Mouse (Mus musculus) spleen, postnatal 36 days (tissue): ENCODE data around the gene Dapk1.

Source experiments
- DNase-seq, 2 experiments: peaks; one replicate each; pipeline ENCODE4 v3.0.0; 2022; ENCODE audit warnings: low spot score in 2 of 2, mixed read lengths in 1 of 2

Dapk1 gene

DNA sequence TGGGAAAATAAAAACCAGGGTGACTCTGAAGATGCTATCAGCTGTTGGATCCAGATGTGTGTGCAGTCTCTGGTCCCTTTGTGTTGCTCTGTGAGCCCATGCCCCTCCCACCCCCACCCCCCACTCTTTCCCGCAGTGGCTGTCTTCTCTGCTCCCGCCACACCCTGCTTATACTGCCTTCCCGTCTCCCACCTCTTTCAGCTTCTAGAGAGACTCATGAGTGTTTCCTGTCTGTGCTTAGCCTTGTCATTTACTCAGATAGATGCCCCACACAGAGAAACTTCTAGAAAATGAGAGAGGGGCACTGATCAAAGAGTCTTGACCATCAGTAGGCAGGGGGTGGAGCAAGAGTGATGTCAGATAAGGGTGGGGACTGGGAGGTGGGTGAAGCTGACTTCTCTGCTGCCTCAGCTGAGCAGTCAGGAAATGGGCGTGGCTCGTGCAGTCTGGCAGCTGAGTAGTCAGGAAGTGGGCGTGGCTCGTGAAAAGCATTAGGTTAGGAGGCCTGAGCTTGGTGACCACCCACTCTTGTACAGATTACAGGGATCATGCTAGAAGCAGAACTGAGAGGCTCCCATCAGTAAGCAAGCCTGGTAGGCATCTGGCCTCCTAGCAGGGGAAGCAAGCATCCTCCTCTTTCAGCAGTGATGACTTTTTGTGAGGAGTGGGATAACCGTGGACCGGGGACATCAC, 136.0 kb downstream of the Dapk1 start:
- peak; percentile 88 to 89 for DNase-seq

DNA sequence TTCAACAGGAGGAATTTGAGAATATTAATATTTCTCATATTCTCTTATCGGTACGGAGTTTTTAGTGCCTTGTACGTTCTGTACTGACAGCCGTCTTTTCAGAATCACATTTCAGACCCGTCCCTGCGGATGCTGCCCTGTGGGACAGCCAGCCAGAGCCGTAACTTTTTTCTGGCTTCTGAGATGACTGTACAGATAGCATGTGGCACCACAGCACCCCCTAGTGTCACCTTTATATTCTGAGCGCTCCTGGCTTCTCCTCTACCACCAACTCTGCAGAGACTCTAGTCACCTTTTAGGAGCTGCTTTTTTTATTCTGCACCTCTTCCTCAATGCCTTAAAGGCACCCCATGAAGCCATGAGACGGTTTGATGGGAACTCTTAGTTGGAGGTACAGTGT, 136.7 kb downstream of the Dapk1 start:
- peak; percentile 40 to 58 for DNase-seq

DNA sequence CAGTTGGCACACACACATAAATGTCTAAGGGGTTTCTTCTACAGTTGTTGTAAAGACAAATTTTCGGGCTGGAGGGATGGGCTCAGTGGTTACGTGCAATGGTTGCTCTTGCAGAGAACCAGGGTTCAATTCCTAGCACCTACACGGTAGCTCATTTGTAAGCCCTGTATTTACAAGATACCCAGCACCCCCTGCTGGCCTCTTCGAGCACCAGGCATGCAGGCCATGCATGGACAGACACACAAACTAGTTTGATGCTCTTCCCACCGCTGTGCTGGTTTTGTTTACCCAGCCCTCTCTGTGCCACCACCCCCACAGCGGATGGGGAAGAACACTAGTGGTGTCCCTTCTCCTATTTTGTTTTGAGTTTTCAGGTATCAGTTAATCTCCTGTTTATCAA, 138.5 kb downstream of the Dapk1 start:
- no peak for DNase-seq

DNA sequence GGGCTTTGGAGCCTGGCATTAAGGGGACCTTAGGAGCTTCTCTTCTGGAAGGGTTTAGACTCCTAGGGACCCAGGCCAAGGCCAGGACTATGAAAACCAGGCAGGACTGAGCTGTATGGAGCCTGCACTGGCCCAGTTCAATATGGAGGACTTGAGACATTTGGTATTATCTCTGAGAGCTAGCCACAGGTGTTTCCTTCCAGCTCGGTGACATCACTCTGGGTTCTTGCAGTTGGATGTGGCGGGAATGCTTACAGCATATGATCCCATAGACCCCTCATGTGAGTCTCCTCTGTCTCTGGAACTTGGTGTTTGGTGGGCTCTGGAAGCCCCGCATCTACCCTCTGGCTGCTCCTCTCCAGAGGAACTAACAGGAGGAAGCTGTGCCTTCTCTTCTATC, 140.9 kb downstream of the Dapk1 start:
- no peak for DNase-seq

DNA sequence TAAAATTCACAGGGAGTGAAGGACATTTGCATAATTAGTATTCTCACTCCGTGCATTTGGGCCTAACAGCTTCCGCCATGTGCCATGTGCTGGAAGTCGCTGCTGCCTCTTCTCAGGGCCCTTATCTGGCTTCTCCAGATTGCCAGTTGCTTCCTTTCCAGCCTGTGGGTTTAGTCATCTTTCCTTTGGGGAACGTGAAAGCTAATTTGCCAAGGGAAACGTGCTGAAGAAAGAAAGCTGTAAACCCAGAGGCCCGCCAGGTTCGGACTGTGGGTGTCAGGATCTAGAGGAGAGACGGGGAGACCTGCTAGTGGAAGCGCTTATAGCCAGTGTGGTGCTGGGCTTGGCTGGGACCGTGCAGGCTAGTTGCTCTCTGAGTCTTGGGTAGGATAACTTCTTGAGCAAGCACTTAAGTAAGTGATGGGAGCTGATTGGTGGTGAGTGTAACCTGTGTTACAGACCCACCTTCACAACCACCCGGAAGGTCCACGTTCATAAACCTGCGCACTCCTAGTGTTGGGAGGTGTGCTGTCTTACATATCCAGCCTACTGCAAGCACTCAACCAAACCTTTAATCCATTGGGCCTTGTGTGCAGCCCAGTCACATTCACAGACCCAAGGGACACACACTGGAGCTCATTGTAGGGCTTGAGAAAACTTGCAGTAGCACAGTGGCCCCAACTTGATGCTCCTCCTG, 141.8 kb downstream of the Dapk1 start:
- peak in 1 of 2 experiments; percentile 5 for DNase-seq

DNA sequence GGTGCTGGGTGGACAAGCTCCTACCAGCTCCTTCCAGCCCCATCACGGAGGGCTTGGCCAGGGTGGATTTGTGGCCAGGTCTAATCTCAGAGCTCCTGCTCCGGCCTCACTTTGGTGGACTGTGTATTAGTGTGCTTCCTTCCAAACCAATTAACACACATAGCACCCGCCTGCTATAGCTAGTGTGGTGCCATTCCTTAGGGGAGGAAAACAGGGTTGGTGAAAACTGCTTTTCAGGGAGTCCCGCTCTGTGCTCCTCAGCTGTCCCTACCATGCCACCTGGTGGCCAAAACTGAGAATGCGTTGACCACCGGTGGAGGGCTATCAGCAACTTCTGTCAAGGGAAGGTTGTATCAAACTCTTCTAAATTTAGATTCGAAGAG, 142.3 kb downstream of the Dapk1 start:
- peak; percentile 45 to 57 for DNase-seq

DNA sequence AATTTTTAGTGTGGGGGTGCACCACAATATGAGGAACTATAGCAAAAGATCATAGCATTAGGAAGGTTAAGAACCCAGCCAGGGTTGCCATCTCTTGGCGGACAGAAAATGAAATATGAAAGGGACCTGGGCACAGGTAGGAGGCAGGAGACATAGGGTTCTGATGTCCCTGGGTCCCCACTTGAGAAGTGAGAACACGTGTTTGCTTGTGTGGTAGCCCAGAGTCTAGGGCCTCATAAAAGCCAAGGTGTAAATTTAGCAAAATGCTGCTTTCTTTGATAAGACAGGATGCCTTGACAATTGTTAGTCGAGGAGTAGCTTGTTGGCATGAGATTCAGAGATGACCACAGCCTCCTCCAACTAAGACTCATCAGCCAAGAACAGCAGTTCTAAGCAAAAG, 143.0 kb downstream of the Dapk1 start:
- no peak for DNase-seq

DNA sequence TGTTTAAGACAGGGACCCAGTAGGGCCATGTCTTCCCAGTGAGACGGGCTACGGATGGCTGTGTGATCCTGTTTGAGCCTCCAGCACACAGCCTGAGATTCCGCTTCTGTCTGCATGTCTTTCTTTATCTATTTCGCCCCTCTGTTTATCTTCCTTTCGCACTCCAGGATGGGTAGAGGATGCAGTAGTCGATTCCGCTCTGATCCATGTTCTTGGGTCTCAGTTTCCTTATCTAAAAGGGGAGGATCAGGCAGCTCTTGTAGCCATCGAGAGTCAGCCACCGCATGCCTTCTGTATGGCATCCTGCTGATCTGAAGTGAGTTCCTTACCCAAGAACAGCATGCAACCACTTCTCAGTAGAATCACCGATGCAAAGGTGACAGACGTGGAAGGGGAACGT, 143.6 kb downstream of the Dapk1 start:
- no peak for DNase-seq

DNA sequence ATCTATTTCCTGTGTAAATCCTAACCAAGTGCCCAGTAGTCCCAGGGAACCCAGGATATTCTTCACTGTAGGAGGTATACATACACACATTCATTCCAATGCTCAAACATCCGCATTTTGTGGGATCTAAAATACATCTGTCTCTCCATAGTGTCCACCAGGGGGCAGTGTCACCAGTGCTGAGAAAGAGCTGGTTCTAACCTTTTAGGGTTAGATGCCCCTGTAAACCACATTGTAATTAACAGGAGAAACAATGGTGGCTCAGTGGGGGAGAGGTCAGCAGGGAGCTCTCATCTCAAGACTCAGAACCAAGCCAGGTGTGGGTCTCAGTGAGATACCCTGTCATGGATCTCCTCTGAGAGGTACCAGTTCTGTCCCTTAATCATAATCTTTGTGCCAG, 144.5 kb downstream of the Dapk1 start:
- DNase-seq = no peak

DNA sequence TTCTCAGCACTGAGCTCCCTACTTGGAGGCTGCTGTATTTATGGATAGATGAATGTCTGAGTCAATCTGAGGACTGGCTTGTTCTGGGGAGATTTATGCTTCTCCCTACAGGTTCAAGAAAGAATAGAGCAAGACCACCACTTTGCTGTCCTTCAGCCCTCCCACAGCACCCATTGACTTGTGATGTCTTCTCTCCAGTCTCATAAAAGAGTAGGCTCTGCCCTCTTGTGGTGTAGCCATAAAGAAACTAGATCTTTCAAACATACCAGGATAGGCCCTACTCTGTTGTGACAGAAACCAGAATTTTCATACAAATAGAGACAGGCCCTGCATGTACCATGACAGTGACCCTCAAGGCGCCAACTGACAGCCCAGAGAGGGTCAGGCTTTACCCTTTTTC, 145.5 kb downstream of the Dapk1 start:
- no peak for DNase-seq

DNA sequence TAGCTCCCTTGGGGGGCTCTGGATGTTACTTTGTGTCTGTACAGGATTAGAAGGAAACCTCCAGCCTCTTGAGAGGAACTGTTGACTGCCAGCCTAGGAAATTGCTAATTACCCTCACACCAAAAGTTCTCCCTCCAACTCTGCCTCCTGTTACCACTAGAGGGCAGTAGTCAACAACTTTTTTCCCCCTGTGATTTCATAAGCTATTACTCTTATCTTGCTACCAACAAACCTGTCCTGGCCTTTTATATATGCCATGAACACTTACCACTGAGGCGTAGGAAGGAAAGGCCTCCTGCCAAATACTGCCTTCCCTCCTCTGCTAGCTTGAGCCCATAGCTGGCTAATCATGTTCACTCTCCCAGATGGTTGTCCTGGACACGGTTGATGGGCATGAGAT, 146.8 kb downstream of the Dapk1 start:
- DNase-seq = no peak

DNA sequence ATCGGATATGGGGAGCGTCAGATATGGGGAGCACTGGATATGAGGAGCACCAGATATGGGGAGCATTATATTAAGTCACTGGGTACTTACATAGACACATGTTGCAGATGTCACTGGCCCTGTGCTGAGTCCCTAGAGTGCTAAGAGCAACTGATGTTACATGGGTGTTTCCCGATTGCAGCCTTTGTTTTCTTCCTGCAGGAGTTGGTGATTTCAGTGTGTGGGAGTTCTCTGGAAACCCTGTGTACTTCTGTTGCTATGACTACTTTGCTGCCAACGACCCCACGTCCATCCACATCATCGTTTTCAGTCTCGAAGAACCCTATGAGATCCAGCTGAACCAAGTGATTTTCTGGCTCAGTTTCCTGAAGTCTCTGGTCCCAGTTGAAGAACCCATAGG, 149.2 kb downstream of the Dapk1 start:
- DNase-seq = no peak

DNA sequence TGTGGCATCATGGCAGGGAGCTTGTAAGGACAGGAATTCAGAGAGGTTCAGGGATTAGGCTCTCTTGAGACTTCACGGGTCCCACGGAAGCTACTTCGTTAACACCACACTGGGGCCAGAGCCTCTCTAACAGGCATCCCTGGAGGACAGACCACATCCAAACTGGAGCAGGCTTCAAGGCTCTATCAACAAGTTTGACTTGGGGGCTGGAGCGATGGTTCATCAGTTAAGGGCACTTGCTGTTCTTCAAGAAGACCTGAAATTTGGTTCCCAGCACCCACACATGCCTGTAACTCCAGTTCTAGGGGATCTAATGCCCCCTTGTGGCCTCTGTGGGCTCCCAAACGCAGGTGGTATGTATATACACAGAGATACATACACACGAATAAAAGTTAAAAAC, 151.5 kb downstream of the Dapk1 start:
- DNase-seq = no peak

DNA sequence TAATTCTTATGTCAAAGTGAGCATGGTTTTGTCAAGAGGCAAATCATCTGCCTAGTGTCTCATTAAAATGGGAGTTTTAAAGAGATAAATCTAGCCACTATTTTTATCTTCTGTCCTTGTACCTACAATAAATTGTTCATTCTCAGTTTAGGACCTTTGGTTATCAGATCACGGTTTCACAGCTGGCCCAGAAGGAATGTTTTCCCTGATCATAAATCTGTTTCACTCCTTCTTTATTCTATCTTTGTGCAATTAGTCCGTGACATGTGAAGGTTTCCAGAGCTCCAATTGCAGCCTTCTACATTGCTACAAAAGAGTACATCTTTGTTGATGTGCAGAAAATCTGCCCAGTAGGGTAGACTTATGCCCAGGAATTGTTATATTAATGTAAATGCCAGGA, 153.5 kb downstream of the Dapk1 start:
- no peak for DNase-seq

DNA sequence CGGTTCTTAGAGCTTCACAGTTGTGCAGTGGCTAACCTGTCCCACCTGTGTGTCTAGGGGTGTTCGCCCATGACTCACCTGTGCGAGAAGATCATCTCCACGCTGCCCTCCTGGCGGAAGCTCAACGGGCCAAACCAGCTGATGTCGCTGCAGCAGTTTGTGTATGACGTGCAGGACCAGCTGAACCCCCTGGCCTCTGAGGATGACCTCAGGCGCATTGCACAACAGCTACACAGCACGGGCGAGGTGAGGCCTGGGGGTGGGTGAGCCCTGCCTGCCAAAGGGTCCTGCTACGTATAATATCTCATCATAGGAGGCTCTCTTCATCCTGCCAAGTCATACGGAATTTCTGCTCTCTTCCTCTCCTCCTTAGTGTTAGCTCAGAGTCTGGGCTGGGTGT, 155.5 kb downstream of the Dapk1 start:
- no peak for DNase-seq

DNA sequence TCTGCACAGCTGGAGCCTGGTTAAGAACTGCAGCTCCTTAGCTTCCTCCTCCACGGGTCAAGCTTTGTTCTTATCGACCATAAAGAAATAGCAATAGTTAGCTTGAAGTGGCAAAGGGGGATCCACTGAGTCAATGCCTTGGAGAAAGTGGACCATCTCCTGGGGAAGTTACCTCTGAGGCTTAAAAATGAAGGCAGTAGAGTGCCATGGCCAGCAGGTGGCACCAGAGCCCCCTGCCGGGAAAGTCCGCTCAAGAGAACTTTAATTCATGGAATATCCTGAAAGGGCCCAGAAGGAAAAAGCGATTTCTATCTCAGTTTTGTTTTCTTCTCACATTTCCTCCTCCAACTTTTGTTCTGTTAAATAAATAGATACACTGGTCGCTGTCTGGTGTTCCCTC, 157.4 kb downstream of the Dapk1 start:
- DNase-seq = no peak

DNA sequence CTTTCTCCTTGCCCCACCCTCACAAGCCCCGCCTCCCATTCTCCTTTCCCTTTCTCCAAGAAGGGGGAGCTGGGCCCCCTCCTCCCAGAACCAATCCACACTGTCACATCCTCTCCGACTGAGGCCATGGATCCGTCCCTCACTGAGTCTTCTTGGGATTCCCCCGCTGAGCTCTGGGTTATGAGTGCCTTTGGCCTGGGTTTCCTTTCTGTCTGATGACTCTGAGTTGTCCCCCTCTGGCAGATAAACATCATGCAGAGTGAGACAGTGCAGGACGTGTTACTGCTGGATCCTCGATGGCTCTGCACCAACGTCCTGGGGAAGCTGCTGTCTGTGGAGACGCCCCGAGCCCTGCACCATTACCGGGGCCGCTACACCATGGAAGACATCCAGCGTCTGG, 158.6 kb downstream of the Dapk1 start:
- DNase-seq = no peak

DNA sequence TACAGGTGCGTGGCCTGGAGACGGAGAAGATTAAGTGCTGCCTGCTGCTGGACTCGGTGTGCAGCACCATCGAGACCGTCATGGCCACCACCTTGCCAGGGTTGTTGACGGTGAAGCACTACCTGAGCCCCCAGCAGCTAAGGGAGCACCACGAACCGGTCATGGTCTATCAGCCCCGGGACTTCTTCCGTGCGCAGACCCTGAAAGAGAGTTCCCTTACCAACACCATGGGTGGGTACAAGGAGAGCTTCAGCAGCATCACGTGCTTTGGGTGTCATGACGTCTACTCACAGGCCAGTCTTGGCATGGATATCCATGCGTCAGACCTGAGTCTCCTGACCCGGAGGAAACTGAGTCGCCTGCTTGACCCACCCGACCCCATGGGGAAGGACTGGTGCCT, 159.4 kb downstream of the Dapk1 start:
- no peak for DNase-seq

DNA sequence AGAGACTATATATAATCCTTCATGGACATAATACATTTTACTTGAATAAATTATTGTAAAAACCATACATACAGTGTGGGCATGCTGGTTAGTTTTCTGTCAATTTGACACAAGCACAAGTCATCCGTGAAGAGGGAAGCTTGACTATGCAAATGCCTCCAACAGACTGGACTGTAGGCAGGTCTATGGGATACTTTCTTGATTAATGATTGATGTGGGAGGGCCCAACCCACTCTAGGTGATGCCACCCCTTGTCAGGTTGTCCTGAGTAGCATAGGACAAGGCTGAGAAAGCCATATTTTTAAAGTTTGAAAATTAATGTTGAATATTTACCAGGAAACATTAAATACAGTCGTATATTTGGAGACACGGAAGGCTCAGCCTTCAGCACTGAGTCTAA, 178.8 kb downstream of the Dapk1 start:
- DNase-seq = no peak

DNA sequence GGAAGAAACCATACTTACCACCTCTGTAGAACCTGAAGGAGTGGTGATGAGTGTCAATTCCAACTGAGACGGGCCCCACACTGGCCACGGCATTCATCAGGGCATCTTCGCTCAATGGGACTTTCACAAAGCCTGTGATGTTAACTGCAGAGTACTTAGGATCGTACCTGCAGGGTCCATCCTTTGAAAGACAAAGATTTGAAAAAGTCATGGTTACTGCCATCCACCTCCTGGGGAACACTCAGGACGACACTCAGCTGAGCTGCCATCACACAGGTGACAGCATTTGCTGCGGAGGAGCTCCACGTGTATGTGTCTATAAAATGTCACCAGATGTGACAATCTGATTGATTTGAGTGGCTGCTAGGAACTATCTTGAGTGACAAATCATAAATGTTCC, 181.6 kb downstream of the Dapk1 start:
- no peak for DNase-seq

DNA sequence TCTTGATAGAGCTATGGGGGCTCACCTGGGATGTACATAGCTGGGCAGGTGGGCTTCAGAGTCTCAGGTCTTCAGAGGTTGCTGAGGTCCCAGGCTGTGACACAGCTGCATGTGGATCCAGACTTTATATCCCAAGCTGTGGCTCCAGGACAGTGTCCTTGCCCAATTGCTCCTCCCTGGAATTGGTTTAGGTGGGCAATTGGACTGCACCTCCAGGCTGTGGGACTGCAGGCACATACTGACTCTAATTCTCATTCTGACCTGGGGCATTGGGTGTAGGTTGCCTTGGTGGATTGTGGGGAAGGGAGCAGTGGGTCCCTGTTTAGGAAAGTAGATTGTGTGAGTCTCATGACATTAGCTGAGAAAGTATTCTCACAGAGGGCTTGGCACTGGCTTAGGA, 184.5 kb downstream of the Dapk1 start, which contains the start of gene BC051665:
Gene BC051665, minus strand, starts transcription at position 101 of the 400 bp plus-strand sequence.
- DNase-seq = no peak

DNA sequence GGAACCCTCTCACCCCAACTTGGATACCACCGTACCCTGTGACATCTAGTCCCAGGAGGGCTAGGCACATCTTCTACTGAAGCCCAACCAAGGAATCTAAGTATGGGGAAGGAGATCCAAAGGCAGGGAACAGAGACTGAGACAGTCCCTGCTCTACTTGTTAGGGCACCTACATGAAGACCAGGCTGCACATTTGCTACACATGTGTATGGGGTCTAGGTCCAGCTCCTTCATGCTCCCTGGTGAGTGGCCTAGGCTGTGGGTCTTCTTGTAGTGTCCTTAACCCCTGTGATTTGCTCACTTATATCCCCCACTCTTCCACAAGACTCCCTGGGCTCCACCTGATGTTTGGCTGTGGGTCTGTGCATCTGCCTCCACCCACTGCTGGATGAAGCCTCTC, 187.7 kb downstream of the Dapk1 start:
- no peak for DNase-seq

DNA sequence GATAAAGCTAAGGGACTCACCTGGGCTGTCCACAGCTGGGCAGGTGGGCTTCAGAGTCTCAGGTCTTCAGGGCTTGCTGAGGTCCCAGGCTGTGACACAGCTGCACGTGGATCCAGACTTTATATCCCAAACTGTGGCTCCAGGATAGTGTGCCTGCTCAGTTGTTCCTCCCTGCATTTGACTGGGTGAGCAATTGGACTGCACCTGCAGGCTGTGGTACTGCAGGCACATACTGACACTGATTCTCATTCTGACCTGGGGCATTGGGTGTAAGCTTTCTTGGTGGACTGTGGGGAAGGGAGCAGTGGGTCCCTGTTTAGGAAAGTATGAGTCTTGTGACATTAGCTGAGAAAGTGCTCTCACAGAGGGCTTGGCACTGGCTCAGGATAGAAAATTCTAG, 201.0 kb downstream of the Dapk1 start, which contains the start of gene Ctsll3:
Gene Ctsll3, minus strand, starts transcription at position 101 of the 400 bp plus-strand sequence.
- DNase-seq = no peak

DNA sequence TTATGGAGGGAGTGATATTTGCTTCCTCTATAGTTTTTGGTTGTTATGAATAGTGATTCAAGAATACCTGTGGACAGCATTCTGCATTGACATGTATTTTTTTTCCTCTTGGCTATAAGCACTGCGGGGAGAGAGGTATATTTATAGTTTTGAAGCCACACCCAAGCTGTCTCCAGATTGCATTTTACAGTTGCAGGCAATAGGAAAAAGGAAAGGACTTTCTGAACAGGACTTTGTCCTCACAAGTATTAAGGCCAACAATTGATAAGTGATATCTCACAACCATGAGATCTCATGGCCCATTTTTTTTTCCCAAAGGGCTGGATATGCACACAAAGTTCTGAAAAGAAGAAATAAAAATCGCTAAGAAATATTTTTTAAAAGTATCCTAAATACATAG, 207.9 kb downstream of the Dapk1 start:
- DNase-seq = no peak
